Mouse (Mus musculus) embryo, embryonic 11.5 days (tissue): ENCODE data around the gene Tmem258.
"Not testable (repeated sequence)": the region's sequence is repeated elsewhere in the genome, so short reads cannot be mapped to it uniquely, and the experiment has no call there.

Experiments used
- DNase-seq: peaks from one replicate; pipeline ENCODE4 v3.0.0-alpha.2; 2012; ENCODE audit warnings: low read depth, low spot score

Gene Tmem258

DNA sequence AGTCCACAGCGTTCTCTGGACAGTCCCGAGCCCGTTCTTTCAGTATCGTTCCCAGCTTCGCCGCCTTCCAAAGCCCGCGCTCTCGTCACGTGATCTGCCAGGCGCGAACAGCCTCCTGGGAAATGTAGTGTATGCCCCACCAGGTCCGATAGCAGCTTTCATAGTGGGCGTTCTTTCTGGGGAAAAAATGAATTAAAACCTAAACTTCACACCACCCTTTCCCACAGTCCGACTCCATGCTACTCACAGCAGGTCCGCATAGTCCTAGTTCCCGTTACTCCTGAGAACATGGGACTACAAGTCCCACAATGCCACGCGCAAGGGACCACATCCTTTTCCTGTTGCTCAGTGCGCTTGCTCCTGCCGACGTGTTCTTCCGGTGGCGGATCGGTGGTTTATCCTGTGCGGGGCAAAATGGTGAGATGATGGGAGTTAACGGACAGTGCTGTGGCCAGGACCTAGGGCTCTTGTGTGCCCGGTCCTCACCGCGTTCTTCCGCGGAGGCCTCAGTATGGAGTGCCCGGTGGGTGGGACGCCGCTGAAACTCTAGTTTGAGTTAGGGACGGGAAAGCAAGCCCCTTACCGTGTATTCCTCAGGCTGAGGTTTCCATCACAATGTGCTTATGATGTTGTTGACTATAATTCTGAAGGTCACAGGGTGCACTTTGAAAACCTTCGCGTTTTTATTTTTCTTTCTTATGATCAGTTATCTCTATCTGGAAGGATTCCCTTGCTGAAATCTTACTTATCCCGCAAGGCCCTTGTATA is at the start of gene Tmem258, which contains the start of gene Fen1:
TSS of gene Tmem258 (plus strand) at position 167 of the 768 bp plus-strand sequence.
TSS of gene Fen1 (minus strand) at position 322 of the 768 bp plus-strand sequence.
- peak; percentile 82 for DNase-seq

- DNase-seq = no peak
These were observed 46.1 kb upstream of the Tmem258 start for GRCm38 (mm10) chr19:10157725-10158124.

DNA sequence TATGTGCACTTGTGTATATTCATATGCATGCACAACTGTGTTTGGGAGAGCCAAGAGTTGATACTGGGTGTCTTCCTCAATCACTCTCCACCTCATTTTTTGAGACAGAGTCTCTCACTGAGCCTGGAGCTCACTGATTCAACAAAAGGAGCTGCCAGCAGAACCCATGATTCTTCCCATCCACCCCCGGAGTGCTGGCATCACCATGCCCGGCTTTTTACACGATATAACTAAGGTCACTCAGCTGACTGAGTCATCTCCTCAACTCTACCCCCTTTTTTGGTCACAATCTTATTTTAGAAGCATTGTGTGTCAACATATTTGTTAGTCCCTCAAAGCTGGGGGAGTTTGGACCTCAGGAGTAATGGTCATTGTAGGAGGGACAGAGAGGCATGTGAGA is 39.9 kb upstream of the Tmem258 start:
- DNase-seq = no peak

- not testable (repeated sequence) for DNase-seq
These were observed 37.9 kb upstream of the Tmem258 start for GRCm38 (mm10) chr19:10165928-10166327.

GRCm38 (mm10) chr19:10167112-10167511 is 36.7 kb upstream of the Tmem258 start:
- no peak for DNase-seq

GRCm38 (mm10) chr19:10167951-10168350 is 35.9 kb upstream of the Tmem258 start:
- no peak for DNase-seq

GRCm38 (mm10) chr19:10168441-10168840 is 35.4 kb upstream of the Tmem258 start:
- DNase-seq = no peak

DNA sequence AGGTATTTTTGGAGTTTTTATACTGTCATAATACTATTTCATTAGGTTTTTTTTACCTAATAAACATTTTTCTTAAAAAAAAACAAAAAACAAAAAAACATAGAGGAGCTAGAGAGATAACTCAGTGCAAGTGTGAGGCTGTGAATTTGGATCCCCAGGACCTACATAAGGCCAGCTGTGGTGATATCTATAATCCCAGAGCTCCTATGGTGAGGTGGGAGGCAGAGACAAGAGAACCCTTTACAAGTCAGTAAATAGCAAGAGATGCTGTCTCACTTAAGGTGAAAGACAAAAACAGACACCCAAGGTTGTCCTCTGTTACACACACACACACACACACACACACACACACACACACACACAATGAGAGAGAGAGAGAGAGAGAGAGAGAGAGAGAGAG is 34.6 kb upstream of the Tmem258 start:
- DNase-seq = no peak

DNA sequence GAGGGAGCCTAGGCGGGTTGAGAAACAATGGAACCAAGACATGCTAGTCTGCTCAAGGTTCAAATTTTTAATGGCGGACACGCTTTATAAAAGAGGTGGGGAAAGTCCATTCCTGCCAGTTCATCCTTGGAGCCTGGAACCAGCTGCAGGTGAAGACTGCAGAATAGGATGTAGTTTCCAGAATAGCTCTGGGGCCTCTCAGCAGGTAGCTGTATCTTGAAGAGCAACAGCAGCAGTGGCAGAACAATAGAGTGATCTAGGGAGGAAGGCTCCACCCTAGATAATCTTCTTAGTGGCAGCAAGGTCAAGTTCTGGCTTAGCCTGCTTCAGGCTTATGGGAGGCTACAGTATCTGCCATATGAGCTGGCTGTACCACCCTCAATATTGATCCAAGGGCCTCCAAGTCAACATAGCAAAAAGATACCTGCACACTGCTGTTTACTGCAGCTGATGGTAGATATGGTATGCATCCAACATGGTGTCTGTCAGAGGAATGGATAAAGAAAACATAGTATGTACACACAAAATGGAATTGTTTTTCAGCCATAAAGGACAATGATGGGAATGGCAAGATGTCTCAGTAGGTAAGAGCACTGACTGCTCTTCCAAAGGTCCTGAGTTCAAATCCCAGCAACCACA is 34.0 kb upstream of the Tmem258 start:
- not testable (repeated sequence) for DNase-seq

DNA sequence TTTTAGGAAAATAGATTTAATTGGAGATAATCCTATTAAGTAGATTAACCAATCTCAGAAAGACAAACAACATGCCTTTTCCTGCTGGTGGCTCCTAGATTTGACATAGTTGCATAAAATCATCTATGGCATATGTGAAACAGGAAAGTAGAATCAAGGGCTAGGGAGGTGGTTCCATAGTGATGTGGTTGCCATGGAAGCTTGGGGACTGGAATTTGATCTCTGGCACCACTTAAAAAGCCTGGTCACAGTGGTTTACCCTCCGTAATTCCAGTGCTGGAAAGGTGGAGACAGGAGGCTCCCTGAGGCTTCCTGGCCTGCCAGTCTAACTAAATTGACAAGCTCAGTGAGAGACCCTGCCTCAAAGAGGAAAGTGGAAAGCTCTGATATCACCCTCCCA is 33.3 kb upstream of the Tmem258 start:
- no peak for DNase-seq

- DNase-seq = no peak
These were observed 32.5 kb upstream of the Tmem258 start for GRCm38 (mm10) chr19:10171359-10171758.

DNA sequence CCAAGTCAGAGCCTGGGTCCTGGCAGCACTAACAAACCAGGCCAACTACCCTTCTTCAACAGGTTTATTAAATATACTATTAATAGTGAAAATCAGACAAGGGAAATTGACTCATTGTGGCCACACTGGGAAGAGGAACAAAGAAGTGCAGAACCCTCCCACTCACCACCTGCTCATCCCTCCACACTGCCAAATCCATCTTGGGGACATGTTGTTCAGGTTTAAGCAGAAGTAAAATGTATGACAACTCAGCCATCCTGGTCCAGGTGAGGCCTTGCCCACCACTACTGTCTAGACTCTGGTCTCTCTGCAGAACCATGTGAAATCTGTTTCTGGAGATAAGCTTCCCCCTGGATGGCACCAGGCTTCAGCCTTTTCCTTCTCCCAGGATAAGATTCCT is 32.0 kb upstream of the Tmem258 start:
- DNase-seq = no peak

DNA sequence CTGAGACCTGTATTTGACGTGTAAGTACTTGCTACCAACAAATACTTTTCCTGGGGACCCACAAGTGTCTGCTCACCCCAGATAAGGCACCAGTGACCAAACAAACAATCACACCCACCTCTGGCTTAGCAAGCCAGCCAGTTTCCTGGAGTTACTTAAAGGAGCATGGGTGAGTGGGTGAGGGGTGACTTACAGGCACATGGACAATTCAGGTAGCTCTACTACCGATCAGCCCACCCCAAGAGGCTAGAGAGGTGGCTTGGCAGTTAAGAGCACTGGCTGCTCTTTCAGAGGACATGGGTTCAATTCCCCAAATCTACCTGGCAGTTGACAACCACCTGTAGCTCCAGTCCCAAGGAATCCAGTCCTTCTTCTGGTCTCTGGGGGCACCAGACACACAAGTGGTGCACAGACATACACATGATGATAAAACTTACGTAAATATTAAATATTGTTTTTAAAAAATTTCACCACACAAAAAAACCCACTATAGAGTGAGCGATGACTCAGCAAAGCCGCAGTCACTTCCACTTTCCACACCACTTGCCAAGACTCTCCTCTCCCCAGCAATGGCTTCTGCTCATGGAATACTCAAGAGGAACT is 30.6 kb upstream of the Tmem258 start:
- DNase-seq = no peak

- DNase-seq = no peak
These were observed 29.8 kb upstream of the Tmem258 start for GRCm38 (mm10) chr19:10173844-10174539.

DNA sequence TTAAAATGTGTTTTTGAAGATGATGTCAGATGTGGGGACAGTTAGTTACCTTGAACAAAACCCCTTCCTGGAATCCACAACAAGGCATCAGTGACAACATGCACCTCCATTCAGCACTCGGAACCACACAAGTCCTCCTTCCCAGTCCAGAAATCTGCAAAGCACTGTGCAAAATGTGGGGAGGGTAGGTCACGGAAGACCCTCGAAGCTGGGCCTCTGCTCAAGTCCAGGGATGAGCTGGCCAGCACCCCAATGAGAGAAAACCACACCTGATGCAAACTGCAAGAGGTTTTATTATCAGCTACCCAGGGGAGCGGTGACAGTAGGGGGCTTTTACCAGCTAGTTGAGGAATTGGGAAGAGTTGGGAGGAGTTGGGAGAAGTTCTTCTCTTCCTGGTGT is 28.9 kb upstream of the Tmem258 start:
- DNase-seq = no peak

DNA sequence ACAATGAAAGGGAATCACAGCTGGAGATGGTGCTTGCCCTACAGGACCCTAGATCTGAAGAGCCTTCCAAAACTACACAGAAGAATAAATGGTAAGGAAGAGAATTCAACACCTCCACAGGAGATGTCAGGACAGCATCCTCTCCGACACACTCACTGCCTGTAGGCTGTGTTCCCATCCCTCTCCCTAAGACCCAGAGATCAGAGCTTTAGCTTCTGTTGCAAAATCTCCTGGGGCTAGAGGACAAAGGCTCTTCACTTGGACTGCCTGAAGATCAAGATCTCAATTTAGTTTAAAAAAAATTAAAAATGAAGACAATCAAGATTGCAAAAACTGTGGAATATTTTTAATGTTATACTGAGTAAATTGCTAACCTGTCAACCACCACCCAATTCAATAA is 27.3 kb upstream of the Tmem258 start:
- DNase-seq = no peak

DNA sequence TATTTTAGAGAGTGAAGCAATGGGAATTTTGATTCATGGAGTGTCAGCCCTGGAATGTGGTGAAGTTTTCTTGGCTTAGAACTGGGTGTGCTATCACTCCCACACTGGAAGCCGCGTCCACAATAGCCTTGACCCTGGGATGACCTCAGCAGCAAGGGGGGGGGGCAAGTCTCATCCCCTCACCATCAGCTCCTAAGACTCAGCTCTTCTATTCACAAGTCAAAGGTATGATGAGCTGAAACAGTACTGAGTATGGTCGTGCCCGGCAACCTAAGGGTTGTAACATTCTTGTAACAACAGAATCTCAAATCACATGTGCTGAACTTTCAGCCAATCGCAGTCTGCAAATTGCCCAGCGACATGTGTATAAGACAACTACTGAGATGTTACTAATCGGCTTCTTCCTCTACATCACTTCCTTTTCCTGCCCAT is 26.9 kb upstream of the Tmem258 start:
- no peak for DNase-seq

GRCm38 (mm10) chr19:10181225-10181624 is 22.6 kb upstream of the Tmem258 start:
- no peak for DNase-seq

DNA sequence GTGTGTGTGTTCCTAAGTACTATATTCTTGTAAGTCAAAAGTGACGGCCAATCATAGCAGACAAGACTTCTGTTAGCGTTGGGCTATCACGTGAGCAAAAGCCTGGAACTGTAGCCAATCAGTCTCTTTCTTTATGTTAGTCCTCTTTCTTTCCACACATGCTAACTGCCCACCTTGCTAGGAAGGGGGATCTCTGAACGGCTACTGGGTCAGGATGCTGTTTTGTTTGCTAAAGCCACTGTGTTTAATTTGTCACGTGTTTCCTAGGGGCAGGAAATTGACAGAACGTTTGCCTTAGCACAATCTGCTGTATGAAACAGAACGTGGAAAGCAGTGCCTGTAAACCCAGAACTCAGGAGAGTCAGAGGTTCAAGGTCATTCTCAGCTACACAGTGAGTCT is 21.7 kb upstream of the Tmem258 start:
- DNase-seq = no peak

DNA sequence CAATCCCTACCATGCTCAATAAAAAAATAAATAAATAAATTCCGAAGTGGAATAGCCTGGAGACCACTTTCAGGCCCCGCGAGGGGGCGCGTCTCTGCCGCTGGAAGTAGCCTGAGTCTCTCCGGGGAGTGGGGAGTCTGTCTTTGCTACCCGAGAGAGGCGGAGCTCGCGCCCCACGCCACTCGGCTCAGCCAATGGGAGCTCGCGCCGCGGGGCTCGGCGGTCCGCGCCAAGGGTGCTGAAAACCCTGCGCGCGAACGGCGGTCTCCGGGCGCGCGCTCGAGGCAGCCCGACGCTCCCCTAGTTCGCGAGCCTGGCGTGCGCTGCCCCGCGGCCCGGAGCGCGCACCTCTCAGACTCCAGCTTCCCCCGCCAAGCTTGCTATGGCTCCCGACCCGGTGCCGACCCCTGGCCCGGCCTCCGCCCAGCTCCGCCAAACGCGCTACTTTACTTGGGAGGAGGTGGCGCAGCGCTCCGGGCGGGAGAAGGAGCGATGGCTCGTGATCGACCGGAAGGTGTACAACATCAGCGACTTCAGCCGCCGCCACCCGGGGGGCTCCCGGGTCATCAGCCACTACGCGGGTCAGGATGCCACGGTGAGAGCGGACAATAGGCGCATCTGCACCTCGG is 21.0 kb upstream of the Tmem258 start, which contains the start of gene Fads1:
TSS of gene Fads1 (plus strand) at position 219 of the 629 bp plus-strand sequence.
- peak; percentile 93 for DNase-seq

DNA sequence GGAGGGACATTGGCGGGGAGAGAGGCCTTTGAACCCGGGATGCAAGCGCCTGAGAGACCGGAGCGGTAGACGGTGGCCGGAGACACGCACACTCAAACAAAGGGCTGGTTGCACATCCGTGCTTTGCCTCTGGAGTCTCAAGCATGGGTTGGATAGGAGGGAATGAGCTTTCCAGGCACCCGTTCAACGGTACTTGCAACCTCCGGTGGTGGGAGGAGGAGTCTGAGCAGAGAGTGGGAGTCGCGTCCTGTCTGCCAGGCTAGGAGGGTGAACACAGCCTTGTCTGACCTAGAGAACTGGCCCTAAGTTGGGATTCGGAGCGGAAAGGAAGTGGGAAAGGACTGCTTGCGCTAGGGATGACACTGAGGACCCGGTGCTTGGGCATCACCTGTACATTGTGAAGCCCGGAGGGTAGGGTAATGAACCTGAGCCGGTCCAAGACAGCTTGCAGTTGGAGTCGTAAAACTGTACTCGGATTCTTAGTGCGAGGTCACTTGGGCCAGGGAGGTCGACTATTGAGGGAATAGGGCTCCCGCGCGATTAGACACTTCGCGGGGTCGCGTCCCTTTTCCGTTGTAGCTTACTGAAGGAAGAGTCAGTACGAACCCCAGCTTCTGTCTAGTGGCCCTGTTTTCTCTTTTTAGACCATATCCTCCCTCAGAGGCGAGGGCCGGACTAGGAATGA is 20.4 kb upstream of the Tmem258 start:
- DNase-seq = peak; percentile 55
